Mouse (Mus musculus) bone marrow macrophage, adult 2 months (primary cell): ENCODE measurements around the gene Izumo3.
"Not testable (repeated sequence)": the region's sequence is repeated elsewhere in the genome, so short reads cannot be mapped to it uniquely, and the experiment has no call there.

Source experiments
- CTCF ChIP-seq: IDR thresholded peaks from 2 replicates; pipeline ENCODE4 v1.5.1; 2012; ENCODE audit warnings: low read depth, mild to moderate bottlenecking, low read length, moderate library complexity
- POLR2A ChIP-seq: IDR thresholded peaks from 2 replicates; pipeline ENCODE4 v1.6.1; 2012; ENCODE audit warnings: mild to moderate bottlenecking, low read depth, low read length, borderline replicate concordance

DNA sequence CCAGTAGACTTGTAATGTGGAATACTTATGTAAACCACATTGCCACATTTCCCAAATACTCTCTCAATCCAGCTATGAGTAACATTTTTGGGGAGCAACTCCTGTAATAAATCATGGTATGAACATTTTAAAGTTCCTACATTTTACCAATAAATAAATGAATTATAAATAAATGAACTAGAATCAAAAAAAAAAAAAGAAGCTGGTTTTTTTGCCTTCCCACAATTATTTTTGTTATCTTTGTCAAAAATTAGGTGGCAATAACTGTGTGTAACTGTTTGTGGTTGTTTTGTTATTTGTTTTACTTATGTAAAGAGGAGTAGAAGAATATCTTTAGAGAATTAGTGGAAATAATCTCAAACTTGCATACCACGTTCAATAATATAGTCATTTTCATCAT is 44.6 kb upstream of the Izumo3 start, which contains the start of gene Gm12666:
- TF ChIP-seq CTCF, POLR2A: not testable (repeated sequence)
